Mouse (Mus musculus) spleen, adult 12 weeks (tissue): Measurements from ENCODE around the gene Adgrg5.

Experiments
- DNase-seq: peaks from one replicate; pipeline ENCODE4 v3.0.0; 2022; ENCODE audit warnings: low spot score

Gene Adgrg5

DNA sequence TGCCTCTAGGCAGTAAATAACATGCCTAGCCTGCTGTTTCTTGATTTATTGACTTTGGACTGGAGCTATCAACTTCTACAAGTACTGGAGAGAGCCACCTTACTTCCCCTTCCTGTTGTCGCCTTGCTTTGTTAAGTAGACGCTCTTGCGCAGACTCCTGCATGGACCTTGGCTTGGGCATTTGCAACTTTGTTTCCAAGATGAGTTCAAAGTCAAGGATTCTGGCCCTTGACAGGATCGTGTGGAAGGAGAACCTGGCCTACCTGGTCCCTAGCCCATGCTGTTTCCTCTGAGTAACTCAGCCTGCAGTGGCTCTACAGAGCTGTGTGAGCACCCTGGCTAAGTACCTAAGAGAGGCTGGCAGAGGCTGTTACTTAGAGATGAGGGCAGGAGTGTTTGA, 43.6 kb downstream of the Adgrg5 start:
- DNase-seq: no peak

DNA sequence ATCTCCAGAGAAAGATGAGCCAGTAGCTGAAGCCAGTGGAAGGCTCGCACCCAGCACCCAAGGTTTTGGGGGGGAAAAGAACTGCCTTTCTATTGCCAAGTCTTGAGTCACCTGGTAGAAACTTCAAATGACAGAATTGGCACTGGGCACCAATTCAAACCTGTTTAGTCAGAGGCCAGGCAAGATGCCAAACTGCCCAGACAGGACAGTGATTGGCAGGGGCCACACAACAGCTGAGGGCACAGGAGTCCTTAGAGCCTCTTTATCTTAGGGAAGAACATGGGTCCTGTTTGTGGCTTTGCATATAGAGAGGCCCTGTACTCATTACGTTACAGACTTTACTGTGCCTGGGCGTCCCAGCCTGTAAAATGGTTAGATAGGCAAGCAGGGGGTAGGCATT, 44.1 kb downstream of the Adgrg5 start:
- no peak for DNase-seq

DNA sequence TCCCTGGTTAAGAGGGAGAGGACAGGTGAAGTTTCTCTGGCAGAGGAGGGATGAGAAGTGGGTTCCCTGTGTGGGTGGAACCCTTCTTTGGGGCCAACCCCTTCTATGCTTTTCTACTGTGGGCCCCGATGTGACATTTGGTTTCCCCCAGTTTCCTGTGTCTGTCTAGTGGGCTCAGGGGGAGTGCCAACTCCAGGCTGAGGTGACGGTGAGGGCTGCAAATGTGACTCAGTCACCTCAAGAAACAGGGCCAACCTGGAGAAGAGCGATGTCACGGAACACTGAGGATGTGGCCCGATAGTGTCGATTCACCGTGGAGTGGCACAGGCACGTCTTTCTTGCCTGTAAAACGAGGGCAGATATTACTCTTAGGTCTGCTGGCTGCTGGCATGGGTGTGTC, 49.8 kb downstream of the Adgrg5 start:
- no peak for DNase-seq

DNA sequence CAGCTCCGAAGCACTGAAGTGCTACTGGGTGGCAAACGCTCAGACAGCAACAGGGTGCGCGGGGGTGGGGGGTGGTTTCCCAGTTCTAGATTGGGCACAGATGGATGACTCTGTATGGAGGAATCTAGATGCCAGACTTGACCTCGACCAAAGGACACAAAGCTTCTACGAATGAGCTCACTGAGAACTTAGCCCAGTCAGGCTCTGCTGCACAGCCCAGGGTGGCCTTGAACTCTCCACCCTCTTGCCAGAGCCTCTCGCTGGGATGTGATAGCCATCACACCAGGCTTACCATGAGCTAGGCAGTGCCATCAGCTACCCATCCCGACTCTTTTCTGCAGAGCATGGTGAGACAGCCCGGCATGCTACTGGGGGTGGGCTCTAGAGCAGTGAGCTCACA, 50.3 kb downstream of the Adgrg5 start:
- no peak for DNase-seq

DNA sequence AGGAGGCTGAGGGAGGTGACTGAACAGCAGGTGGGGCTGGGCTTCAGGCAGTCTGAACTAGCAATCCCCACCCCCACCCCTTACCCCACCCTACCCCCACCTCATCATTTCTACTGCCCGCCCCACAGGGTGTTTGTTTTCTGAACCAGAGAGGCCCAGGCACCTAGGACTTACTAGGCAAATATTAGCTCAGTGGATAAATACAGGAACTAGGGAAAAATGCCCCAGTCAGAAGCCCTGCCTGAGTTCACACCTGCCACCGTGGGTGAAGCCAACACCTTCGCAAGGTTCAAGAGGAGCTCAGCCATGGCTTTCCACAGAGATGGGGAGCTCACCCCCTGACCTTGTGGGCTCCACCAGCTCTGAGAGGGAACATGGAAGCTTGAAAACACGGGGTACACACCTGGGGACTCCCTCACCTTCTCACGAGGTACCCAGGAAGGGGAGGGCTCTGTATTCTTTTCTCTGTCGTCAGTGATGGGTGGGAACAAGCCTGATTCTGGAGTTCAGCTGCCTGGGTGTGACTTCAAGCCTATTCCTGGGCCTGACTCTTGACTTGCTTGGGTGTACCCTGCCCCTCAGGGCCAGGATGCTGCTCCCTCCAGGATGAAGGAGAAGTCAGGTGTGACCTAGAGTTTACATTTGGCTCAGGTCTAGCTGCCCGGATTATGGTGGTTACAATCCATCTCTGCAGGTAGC, 51.1 kb downstream of the Adgrg5 start, which contains the start of gene Adgrg1:
TSS of gene Adgrg1 (plus strand) at position 285 of the 699 bp plus-strand sequence.
- no peak for DNase-seq

DNA sequence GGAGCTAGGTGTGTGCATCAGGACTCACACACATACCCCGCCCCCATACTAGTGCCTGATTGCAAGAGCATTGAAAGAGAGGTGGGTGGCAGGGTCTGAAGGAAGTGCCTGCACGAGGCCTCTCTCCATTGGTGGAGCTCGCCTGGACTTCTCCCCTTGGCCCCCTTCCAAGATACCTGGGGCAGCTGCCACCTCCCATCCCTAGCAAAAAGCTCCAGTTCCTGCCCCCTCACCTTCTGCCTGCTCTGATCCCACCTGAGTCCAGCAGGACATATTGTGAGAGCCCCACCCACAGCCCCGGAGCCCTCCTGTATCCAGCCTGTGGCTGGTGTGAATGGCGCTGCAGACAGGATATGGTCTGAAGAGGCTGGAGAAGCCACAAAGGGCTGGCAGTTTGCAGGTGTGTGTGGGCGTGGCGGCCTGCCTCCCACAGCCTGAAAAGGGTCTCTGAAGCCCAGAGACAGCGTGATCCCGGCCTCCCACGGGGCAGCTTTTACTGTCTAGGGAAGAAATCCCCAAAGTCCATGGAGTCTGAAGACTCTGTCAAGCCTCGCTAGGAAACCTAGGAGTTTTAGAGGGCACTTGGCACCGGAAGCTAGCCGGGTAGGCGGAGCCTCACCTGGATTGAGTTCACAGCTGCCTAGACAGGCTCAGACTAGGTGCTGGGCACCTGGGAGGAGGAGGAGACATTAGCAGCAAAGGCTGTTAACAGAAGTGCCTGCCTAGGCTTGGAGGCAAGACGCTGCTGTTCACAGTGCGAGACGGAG, 53.3 kb downstream of the Adgrg5 start:
- DNase-seq: no peak

DNA sequence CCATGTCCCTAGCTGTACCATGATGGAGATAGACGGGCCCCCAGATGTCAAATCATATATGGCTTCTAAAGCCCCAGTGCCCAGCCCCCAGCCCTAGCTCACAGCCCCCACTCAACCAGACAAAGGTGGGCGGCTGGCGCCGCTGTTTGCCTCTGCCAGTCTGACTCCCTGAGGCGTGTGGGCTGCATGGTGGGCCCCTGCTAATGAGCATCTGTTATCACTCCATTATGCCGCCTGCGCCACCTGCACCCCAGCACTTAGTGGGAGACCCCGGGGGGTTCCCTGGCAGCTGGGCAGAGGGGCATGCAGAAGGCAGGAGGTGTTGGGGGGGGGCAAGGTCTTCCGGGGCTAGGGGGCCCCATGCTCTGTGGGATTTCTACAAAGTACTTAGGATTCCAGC, 54.6 kb downstream of the Adgrg5 start:
- DNase-seq: no peak

DNA sequence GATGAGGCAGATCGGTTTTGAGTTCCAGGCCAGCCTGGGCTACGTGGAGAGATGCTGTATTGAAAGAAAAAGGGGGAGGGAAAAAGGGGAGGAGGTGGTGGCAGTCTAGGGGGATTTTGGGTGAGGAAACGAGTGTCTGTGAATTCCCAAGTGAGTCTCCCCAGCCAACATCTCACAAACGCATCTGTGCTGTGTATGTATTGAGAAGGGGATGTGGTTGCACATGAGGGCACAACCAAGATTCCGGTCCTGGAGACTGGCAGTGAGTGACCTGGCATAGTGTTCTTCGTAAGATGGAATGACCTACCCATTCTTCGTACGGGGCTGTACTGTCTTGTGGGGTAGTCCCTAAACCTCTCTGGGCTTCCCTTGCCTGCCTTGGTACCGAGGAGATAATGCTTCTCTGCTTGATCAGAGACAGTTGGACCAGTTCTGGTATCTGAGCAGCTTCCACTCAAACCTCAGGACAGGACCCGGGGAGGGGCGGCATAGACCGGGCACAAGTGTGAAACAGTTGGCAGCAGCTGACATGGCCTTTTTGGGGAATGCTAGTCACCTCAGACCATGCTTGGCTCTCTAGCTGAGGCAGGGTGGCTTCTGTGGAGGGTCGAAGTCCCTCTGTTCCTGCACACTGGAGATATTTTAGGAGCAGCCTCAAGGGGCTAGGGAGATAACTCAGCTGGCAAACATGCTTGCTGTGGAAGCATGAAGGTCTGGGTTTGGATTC, 55.3 kb downstream of the Adgrg5 start:
- no peak for DNase-seq

DNA sequence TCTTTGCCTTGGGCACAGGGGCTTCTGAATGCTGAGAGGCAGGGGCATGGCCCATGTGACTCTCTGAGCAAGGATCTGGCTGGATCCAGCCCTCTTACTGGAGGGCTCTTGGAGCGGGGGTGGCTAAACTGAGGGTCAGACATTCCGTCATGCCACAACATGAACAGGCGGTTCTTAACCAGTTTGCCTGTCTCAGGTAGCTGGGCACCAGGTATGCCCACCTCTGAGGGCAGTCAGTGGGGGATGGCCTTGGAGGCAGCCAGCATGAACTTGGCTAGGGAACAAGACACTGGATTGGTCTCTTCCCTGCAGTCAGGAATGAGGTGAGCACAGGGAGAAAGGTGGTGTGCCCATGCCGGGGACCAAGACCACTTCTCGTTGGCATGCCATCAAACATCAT, 56.7 kb downstream of the Adgrg5 start:
- no peak for DNase-seq

DNA sequence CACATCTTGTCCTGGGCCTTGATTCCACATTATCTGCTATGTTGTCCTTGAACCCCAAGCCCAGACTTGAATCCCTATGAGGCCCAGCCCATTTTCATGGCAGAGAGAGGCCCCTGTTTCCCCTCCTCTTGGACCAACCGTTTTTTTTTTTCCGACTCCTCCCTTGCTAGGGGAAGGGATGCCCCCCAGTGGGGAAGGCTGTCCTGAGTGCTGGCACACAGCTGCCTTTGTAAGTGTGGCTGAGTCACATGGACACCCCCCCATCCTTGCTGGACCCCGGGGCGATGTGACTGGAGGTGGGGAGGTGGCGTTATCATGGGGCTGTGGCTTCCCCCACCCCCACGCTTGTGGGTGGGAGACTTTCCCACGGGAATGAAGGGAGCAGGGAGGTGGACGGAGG, 57.5 kb downstream of the Adgrg5 start:
- no peak for DNase-seq

DNA sequence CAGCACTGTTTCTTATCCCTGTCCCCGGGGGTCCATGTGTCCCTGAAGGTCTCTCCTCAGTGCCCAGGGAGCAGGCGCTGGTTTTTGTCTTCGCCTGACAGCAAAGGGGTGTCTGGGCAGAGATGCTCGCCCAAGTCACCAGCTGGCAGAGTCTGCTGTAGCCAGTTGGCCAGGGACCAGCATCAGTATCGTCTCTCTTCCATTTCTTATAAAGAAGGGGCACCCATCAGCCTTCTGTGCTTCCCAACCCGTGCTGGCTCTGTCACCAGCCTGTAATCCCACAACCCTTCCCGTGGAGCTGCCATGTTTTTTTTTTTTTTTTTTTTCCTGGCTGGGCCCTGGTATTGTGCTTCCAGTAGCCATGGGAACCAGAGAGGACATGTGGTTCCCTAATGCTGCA, 58.4 kb downstream of the Adgrg5 start:
- no peak for DNase-seq

DNA sequence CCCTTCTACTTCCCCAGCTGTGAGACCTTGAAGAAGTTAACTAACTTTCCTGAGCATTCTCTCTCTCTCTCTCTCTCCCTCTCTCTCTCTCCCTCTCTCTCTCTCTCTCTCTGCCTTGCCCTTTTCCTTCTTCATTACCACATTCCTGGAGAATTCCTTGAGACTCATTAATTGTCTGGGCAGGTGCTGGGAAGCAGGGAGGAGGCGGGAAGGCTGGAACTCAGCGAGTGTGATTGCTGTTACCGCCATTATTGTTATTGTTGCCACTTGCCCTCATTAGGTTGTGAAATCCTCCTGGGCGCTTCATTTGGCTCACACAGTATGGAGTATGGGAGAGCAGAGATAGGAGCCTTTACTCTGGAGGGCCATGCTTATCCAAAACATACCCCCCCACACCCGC, 59.7 kb downstream of the Adgrg5 start:
- no peak for DNase-seq

DNA sequence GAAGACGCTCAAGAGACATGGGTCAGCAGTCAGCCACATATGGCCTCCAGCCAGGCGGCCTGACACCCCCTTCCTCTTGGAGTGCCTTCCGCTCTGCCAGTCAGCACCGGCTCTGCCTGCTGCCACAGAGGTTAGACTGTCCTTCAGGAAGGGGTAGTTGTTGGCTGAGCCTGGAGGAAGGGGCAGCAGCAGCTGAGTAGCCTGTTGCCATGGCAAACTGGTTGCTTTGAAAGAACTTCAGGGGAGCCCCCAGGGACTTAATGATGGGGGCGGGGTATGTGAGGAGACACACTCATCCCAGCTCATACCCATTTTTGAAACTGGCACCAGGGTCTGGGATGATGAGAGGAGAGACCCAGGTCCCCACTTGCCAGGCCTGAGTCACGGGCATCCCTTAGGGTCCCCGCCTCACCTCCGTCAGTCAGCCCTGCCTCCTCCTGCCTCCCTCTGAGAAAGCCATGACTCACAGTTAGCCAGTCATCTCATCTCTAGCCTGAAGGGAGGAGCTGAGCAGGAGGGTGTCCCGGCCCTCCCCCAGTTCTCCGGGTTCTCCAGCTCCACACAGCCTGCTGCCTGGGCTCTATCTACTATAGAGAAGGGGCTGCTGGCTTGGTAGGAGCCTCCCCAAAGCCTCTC, 60.5 kb downstream of the Adgrg5 start:
- no peak for DNase-seq

DNA sequence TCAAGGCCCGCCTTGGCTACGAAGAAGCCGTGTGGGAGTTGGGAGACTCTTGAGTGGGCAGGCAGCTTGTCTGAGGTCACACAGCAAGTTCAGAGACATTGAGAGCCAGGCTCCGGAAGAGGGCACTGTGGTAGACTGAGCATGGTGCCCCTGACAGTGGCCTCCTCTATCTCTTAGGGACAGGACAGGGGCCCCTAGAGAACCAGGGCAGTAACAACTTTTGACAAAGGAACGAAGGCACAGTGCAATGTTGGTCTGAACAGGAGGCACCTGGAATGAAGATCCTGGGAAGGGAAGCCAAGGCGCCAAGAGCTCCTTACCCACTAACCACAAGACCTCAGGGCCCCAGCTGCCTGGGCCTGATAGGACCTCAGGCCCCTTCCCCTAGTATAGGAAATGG, 61.5 kb downstream of the Adgrg5 start:
- DNase-seq: no peak

DNA sequence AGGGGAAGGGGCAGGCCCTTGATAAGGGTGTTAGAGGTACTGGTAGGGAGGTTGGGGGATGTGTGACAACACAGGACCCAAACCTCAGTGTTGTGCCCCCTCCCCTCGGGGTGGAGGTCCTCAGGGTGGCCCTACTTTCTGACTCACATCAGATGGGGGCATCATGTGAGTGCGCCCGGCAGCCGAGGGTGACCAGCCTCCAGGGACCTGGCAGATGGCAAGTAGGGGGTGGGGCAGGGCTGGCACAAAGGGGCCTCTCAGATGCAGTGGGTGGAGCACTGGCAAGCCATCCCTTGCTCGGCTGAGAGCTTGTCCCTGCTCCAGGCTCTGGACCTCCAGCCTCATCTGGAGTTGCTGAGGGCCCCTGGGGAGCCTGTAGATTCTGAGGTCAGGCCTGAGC, 63.2 kb downstream of the Adgrg5 start:
- DNase-seq: no peak

DNA sequence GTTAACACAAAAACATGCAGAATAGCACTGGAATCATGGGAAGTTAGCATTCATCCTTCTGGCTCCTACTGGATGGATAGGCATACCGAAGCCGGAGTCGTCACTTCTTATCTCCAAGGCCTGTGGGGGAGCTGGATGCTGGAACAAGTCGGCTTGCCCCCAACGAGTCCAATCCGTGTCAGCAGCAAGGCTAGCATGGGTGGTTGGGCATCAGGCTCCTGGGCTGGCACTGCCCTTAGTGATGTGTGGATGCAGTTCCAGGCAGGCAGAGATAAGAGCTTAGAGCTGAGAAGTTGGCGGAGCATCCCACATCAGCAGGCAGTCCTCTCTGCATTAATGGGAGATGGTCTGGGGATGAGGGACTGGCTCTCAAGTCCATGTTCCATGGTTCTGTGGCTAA, 64.1 kb downstream of the Adgrg5 start:
- no peak for DNase-seq

DNA sequence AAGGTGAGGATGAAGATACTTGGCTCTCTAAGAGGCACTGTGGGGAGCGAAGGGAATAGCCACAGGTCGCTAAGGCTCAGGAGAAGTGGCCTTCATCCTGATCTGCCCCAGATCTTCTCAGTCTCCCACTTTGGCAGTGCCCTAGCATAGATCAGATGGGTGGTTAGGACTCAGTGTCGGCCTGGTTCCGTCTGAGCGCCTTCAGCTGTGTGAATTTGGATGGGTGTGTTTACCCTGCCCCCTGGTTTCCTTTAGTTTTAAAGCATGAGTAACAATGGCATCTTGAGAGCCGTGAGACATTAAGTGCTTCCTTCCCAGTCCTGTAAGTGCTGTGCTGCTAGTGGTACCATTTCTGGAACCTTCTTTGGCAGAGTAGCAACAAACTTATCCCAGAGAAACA, 65.1 kb downstream of the Adgrg5 start:
- no peak for DNase-seq

DNA sequence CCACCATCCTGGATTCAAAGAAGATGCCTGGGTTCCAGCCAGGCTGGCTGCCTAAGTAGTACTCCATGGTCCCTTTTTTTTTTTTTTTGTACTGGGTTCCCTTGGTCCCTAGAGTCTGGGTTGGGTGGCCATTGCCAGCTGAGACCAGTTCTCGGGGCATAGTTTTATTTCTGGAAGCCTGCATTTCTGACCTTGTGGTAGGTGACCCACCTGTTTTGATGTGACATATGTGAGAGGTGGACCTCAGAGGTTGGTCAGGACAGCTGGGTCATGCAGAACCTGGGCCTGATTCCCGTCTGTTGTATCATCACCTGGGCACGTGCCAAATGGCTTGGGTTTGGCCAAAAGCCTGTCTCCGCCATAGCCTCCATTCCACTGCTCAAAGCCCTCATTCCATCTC, 66.2 kb downstream of the Adgrg5 start:
- no peak for DNase-seq

DNA sequence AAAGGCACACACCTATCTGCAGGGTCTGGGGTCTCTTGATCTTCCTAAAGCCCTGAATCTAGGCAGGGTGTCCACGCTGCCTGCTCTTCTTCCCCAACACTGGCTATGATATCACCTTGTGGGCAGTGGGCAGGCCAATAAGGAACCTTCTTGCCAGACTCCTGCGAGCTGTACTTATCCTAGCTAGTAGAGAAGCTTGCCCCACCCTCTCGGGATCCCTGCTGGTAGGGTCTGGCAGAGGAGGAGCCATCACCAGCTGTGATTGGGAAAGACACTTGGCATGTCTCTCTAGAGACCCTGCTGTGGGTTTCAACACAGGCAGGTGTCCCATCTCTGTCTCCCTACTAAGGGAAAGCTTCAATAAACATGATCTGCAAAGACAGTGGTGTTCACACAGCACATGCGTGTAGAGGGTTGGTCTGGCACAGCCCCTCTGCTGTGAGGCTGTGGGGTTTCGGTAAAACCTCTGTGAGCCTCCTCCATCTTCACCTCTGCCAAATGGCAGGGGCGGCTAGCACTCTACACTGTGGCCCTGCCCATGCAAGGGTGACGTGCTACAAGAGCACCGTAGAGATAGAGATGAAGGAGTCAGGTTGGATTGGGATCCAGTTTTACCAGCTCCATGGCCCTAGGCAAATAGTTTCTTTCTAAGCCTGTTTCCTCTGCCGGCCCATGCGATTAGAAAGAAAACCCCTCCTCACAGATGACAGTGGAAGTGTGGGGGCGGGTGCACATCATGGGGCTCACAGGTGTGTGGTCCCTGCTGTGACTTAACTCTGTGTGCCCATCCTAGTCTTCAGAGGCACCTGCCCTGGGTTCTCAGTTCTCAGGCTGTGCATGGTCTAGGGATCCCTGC, 67.3 kb downstream of the Adgrg5 start:
- DNase-seq: no peak

DNA sequence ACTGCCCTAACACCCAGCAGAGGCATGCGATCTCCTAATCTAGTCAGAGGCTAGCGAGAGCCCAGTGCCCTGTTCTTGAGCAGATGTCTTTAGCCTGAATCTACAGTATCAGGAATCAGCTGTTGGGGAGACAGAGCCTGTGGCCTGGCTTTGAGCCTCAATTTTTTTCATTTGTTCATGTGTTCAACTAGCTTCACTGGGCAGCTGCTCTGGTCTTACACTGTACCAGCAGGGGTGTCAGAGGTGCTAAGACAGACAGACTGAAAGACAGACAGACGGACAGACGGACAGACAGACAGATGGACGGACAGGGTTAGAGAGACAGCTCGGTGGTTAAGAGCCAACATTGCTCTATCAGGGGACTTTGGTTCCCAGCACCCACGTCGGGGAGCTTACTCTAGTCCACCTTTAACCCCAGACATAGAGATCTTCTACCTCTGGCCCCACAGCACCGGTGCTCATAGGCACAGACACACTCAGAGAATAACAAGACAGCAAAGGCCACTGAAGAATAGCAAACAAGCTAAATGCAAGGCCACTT, 68.0 kb downstream of the Adgrg5 start:
- no peak for DNase-seq

DNA sequence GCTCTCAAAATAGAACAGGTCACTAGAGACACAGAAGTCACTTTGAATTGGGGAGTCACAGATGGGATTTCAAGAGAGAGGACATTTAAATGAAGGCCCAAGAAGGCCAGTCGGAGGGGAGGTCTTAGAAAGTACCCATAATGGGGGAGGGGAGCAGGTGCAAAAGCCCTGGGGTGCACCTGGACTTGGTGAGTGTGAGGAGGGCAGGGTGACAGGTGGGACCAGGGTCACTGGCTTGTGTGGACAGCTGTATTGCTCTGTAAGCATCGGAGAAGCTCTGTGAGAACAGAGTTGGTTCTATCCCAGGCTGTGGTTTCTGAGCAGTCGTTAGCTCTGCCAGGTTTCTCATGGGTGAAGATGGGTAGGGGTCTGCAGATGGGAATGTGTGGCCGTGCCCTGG, 68.5 kb downstream of the Adgrg5 start:
- DNase-seq: no peak
